Mouse (Mus musculus) heart, postnatal 0 days (tissue): ENCODE data around the gene Sgsh.

Experiments
- CTCF ChIP-seq: IDR thresholded peaks from 2 replicates; pipeline ENCODE4 v1.5.1; 2016; ENCODE audit warnings: antibody characterized with exemption, control low read depth, low read depth
- EP300 ChIP-seq: IDR thresholded peaks from 2 replicates; pipeline ENCODE4 v1.6.1; 2016; ENCODE audit warnings: antibody characterized with exemption, low read depth

GRCm38 (mm10) chr11:119316720-119317119, 38.6 kb downstream of the Sgsh start:
- no peak for TF ChIP-seq CTCF
- TF ChIP-seq EP300: no peak
